ENCODE assay signal across 10 mouse cellular contexts in the genomic region with DNA sequence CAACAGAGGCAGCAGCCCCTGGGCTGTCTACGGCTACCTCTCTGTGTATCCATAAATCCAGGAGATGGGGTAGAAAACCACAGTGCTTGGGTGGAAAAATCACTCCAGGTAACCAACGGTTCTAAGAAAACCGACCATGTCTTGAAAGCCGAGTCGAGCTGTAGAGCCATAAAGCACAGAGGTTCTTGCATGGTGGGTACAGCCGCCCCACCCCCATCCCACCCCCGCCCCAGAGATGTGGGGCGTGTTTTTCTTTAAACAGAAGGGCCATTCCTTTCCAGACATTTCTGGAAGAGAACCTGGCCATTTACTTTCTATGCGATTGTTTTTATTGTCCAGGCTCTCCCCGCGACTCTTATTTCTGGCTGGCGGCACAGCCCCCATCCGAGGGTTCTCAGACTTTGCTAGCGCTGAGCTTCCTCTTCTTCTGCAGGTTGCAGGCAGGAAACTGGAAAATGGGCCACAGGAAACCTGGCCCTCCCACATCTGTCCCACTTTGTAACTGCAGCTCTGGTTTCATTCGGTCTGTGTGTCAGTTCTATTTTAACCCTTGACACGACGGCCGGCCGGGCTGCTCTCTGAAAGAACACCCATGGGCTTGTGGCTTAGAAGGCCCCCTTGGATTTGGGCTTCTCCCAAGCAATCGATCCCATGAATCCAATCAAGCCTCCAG. TPM values are rescaled to one million over a fixed set of nuclear protein-coding genes. Genes with fewer than 3 reads are reported as not detected.
A peak's percentile ranks its signal among the peaks of the same experiment; 100 is the strongest.
DNase-seq lines count a peak whose midpoint lies in the region; ATAC-seq and TF ChIP-seq lines count a peak whose summit lies in the region.
"Had no signal": no experiment of that assay in that cellular context is flagged by ENCODE, and none has a peak within 500 bp of the region (broad histone marks: within the 10 kb centered on the region; RNA-seq: fewer than 3 reads in every experiment).

No protein-coding gene starts in this region.

- no peak for DNase-seq in frontal cortex, postnatal 10 days (ENCODE audit: low spot score in 2 of 2)
- no peak for DNase-seq in stomach, postnatal 0 days (ENCODE audit: low spot score)
- DNase-seq in thymus, postnatal 4 days: peak; percentile 61
- no peak for DNase-seq in left cerebral cortex, adult 11 months (ENCODE audit: low spot score)
- no peak for DNase-seq in frontal cortex, adult 2 months (ENCODE audit: extremely low spot score in 1 of 2, low spot score in 1 of 2)
- DNase-seq: gastrocnemius, postnatal 10 days had no signal

- no peaks in the 10 kb centered on the region for H3K36me3 ChIP-seq in stomach, embryonic 15.5 days
- H3K36me3 ChIP-seq in stomach, postnatal 0 days (ENCODE audit: control insufficient read depth, insufficient read depth, low read length): no peaks in the 10 kb centered on the region
- H3K36me3 ChIP-seq in limb, embryonic 15.5 days: 0 out of 2 replicates have a peak, but pooled peaks cover 3% of the 10 kb centered on the region
- H3K36me3 ChIP-seq: midbrain, embryonic 12.5 days had no signal

- H3K27me3 ChIP-seq in stomach, embryonic 15.5 days (replicated peaks): no peaks in the 10 kb centered on the region
- H3K27me3 ChIP-seq in stomach, postnatal 0 days (ENCODE audit: control insufficient read depth, insufficient read depth, low read length): no peaks in the 10 kb centered on the region
- H3K27me3 ChIP-seq in limb, embryonic 15.5 days: no peaks in the 10 kb centered on the region
- H3K27me3 ChIP-seq: midbrain, embryonic 12.5 days had no signal

- no peak for TF ChIP-seq CTCF in stomach, postnatal 0 days (IDR thresholded peaks at IDR 0.05; ENCODE audit: low read depth)

- H3K4me2 ChIP-seq in stomach, embryonic 15.5 days: 0 out of 2 replicates have a peak overlapping the region, but pooled peaks have one; percentile 5
- H3K4me2 ChIP-seq in stomach, postnatal 0 days (replicated peaks; ENCODE audit: low read depth): no peak overlapping the region
- H3K4me2 ChIP-seq in limb, embryonic 15.5 days: peak overlapping the region; percentile 33
- H3K4me2 ChIP-seq: midbrain, embryonic 12.5 days had no signal

- 53% methylated on average over 20 of the region's 20 CpGs for WGBS in stomach, embryonic 15.5 days
- WGBS in stomach, postnatal 0 days: 60% methylated on average over 20 of the region's 20 CpGs
- 21% methylated on average over 20 of the region's 20 CpGs for WGBS in limb, embryonic 15.5 days

- peak overlapping the region; percentile 26; the same call in 1 of the 2 replicates for H3K27ac ChIP-seq in stomach, embryonic 15.5 days
- no peak overlapping the region for H3K27ac ChIP-seq in stomach, postnatal 0 days (replicated peaks)
- peak overlapping the region; percentile 5 for H3K27ac ChIP-seq in limb, embryonic 15.5 days
- H3K27ac ChIP-seq: midbrain, embryonic 12.5 days had no signal

- 0 out of 2 replicates have a peak, but pooled peaks have one; percentile 32 for ATAC-seq in frontal cortex, adult (ENCODE audit: low TSS enrichment)
- no peak for ATAC-seq in stomach, embryonic 15.5 days (ENCODE audit: insufficient read depth, low FRiP score, low read depth)
- no peak for ATAC-seq in stomach, postnatal 0 days (ENCODE audit: low FRiP score, low TSS enrichment)
- no peak for ATAC-seq in limb, embryonic 15.5 days (ENCODE audit: insufficient number of reproducible peaks, low FRiP score, low TSS enrichment, low read depth)

- H3K4me1 ChIP-seq in stomach, embryonic 15.5 days: peaks cover 13% of the 10 kb centered on the region
- H3K4me1 ChIP-seq in stomach, postnatal 0 days (replicated peaks; ENCODE audit: control insufficient read depth, insufficient read depth): no peaks in the 10 kb centered on the region
- peaks cover 44% of the 10 kb centered on the region for H3K4me1 ChIP-seq in limb, embryonic 15.5 days

- H3K4me3 ChIP-seq in stomach, embryonic 15.5 days (replicated peaks): no peak overlapping the region
- no peak overlapping the region for H3K4me3 ChIP-seq in stomach, postnatal 0 days (ENCODE audit: low read depth, low read length)
- H3K4me3 ChIP-seq in limb, embryonic 15.5 days: peak overlapping the region; percentile 10; the same call in 1 of the 2 replicates
- H3K4me3 ChIP-seq: midbrain, embryonic 12.5 days had no signal

- H3K9ac ChIP-seq in stomach, embryonic 15.5 days: no peak overlapping the region
- H3K9ac ChIP-seq in stomach, postnatal 0 days (ENCODE audit: low read length): no peak overlapping the region
- no peak overlapping the region for H3K9ac ChIP-seq in limb, embryonic 15.5 days
- H3K9ac ChIP-seq: midbrain, embryonic 12.5 days had no signal

- no peak for TF ChIP-seq EP300 in stomach, postnatal 0 days (optimal IDR thresholded peaks at IDR 0.05)

- H3K9me3 ChIP-seq in stomach, embryonic 15.5 days: no peaks in the 10 kb centered on the region
- H3K9me3 ChIP-seq in stomach, postnatal 0 days (ENCODE audit: control insufficient read depth, low read length): no peaks in the 10 kb centered on the region
- no peaks in the 10 kb centered on the region for H3K9me3 ChIP-seq in limb, embryonic 15.5 days
- H3K9me3 ChIP-seq: midbrain, embryonic 12.5 days had no signal

RNA-seq across cellular contexts. Expression of gene Elk3, which starts 16.3 kb away (rescaled TPM):
- polyA plus RNA-seq in stomach, embryonic 15.5 days (2015; fragmentation: Nextera tagmentation; extraction: Ambion mirVana): 24.1 and 26.8 TPM in 2 replicates
- polyA plus RNA-seq in stomach, postnatal 0 days (2015; fragmentation: Nextera tagmentation; extraction: Ambion mirVana): 11.3 and 12.5 TPM in 2 replicates
- 36.2 and 36.3 TPM in 2 replicates for polyA plus RNA-seq in limb, embryonic 15.5 days (2015; fragmentation: Nextera tagmentation; extraction: Ambion mirVana)
- polyA plus RNA-seq in frontal cortex, adult 2 months (2012; rRNA removed): 8.0 and 8.4 TPM in 2 replicates
